Mouse (Mus musculus) thymus, postnatal 10 days (tissue): Measurements from ENCODE around the gene Myo15.
"Not testable (repeated sequence)": the region's sequence is repeated elsewhere in the genome, so short reads cannot be mapped to it uniquely, and the experiment has no call there.

Experiments used
- DNase-seq, 2 experiments: peaks; one replicate each; pipeline ENCODE4 v3.0.0; 2021; ENCODE audit warnings: low spot score in 2 of 2

Gene Myo15

DNA sequence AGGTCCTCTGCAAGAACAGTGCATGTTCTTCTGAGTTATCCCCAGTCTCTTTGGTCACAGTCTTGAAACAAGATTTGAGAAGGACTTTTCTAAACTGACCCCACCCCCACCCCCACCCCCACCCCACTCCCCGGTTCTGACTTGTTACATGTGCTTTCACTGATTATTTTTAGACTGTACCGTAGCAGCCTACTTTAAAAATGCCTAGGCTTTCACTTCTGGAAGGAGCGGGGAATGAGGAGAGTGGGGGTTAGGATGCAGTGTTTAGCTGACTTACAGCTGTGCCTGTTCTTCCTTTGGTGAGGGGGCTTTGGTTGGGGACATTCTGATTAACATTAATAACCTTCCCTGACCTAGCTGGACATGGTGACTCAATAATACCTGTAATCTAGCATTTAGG, 79.0 kb downstream of the Myo15 start:
- DNase-seq = no peak

DNA sequence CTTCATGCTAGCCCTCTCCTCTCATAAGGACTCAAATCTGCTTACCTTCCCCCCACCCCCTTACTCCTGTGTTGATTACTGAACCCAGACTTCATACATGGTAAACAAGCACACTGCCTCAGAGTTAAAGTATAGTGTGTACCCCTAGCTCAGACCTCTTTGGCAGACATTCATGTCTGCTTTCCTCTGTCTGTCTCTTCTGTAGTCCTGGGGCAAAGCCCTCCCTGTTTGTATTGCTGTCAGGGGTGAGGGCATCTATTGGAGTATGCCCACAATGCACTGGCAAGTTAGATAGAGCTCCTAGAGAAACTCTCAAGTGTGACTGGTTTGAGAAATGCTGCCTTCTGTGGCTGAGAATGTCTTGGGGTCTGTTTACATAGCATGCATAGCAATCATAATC, 84.0 kb downstream of the Myo15 start:
- no peak for DNase-seq

DNA sequence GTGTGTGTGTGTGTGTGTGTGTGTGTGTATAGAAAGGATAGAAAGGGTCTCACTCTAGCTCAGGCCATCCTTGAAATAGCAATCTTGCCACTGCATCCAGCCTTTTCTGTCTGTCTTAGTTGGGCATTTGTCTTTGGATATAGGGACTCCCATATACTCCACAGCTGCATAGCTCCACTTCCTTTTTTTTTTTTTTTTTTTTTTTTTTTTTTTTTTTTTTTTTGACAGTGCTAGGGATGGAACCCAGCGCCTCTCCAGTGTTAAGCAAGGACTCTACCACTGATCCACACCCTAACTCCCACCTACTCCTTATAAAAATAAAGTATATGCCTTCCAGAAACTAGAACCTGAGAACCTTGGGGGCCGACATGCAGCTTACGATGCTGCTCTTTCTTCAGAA, 88.5 kb downstream of the Myo15 start:
- no peak for DNase-seq

DNA sequence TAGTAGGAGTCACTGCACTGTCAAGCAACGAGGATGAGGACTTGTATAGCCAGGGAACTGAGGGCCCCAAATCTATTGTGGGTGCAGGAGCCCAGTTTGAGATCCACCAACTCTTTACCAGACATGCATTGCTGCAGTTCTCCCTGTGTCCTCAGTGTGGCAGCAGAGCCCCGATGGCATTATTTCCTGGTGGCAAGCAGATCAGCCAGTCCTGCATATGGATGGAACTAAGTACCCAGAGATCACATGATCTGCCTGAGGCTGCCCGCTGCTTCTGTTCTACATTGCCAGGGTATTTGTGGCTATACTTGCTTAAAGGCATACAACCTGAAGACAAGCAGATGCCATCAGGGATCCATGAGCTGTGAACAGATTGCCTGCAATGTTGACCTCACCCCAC, 90.2 kb downstream of the Myo15 start:
- DNase-seq = peak in 1 of 2 experiments; percentile 53

DNA sequence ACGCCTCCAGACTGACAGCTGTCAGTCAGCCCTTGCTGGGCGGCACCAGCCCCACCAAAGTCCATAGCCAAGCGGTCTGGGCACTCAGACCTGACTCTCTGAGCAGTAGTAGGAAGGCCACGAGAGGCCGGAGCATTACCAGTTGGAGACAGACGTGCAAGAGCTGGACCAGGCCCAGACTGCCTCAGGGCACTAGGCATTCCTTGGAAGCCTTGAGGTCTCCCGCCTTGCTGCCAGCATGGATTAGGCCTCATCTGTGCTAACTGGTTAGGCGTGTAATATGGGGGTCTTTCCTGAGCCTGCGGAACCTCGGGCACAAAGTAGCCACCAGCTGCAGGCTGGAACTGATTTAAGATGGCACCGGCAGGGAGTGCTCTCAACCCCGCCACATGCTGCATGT, 104.9 kb downstream of the Myo15 start:
- not testable (repeated sequence) for DNase-seq
